Mouse (Mus musculus): ENCODE data around the gene Slc8b1.

Gene Slc8b1

DNA sequence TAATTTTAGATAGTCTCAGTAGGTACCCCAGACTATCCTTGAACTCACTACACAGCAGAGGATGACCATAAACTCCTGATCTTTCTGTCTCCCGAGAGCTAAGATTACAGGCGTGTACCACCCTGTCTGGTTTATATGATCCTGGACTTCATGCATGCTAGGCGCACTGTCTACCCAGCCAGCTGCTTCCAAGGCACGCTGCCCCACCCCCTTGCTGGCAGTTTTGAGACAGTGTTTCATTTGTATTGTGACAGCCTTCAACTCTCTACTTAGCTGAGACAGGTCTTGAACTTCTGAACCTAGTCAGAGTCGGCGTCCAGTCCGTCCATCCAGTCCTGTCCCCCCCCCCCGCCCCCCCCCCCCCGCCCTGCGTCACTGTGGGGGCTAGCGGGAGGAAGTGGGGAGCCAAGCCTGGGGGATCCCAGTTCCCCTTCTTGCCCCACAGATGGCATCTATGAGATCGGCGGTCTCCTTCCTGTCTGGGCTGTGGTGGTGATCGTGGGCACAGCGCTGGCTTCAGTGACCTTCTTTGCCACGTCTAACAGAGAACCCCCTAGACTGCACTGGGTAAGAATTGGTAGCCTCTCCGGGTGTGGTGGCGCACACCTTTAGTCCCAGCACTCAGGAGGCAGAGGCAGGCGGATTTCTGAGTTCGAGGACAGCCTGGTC, 16.5 kb downstream of the Slc8b1 start:
- WGBS, result 90% methylated on average over 13 of the region's 20 CpGs

- whole genome bisulfite sequencing, result 85% methylated on average over 8 of the region's 8 CpGs
Observed at GRCm38 (mm10) chr5:120531631-120532030, 20.7 kb downstream of the Slc8b1 start.

DNA sequence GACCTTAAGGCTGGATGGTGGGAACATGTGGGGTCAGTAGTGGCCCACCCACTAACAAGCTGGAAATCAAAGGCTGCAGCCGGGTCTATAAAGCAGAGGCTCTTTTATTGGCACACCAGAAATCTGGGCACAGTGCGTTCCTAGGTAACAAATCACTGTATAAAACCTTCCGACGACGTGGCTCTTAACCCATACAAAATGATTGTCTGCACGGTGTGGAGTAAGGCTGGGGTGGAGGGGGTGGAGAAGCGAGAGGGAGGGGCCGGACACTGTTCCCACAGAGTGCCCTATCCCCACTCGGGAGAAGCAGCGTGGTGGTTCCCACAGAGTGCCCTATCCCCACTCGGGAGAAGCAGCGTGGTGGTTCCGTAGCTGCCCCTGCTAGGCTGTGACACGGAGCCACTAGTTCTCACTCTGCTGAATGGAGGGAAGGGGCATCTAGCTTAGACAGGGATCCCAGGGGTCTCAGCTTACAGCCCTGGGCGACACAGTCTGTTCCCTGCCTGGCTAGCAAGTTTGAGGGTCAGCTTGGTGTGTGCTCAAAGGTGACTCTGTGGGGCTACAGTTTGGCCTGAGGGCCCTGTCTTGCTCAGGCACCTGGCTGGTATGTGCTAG, 23.2 kb downstream of the Slc8b1 start:
- 72% methylated on average over 15 of the region's 15 CpGs for WGBS

- WGBS, result 52% methylated on average over 2 of the region's 2 CpGs
Observed at GRCm38 (mm10) chr5:120534686-120535075, 23.7 kb downstream of the Slc8b1 start.

- WGBS, result 47% methylated on average over 13 of the region's 13 CpGs
Observed at GRCm38 (mm10) chr5:120536046-120536445, 25.1 kb downstream of the Slc8b1 start.

GRCm38 (mm10) chr5:120536632-120537031, 25.7 kb downstream of the Slc8b1 start:
- 69% methylated on average over 5 of the region's 5 CpGs for WGBS

GRCm38 (mm10) chr5:120548236-120548850, 37.4 kb downstream of the Slc8b1 start:
- WGBS, result 83% methylated on average over 11 of the region's 11 CpGs

GRCm38 (mm10) chr5:120550137-120550536, 39.2 kb downstream of the Slc8b1 start:
- WGBS, result 80% methylated on average over 5 of the region's 5 CpGs

DNA sequence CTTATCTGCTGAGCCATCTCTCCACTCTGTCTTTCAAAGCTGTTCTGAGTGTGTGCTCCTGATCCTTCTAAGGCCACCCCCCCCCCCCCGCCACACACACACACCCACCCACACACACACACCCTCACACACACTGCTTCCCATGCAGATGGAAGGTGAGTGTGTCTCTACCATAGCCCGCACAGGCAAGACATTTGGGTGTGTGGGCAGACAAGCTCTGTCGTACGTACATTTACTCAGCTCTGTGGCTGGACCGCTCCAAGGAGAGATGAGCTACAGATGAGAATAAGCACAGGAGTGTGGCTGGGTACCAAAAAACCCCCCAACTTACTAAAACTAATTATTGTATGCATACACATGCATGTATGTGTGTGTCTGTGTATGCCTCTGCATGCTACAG, 39.7 kb downstream of the Slc8b1 start:
- 56% methylated on average over 5 of the region's 5 CpGs for WGBS

- 87% methylated on average over 24 of the region's 24 CpGs for WGBS
Observed at GRCm38 (mm10) chr5:120555871-120556270, 44.9 kb downstream of the Slc8b1 start.

- 58% methylated on average over 8 of the region's 8 CpGs for WGBS
Observed at GRCm38 (mm10) chr5:120558041-120558440, 47.1 kb downstream of the Slc8b1 start.

DNA sequence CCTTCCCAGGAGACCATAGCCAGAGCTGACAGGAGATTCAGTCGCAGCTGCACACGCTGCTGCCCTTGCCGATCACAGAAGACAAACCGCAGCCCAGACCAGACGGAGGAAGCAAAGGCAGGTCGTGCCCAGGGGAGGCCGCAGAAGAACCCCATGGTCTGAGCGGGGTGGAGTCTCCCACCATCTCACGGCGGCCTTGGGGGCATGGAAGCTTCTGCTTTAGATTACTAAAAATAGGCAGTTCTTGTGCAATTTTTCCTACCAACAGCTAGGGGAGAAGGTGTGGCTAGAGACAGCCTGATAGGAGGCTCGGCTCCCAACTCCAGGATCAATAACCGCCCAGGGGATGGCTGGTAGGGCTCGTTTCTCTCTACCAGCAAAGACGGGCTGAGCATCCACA, 47.8 kb downstream of the Slc8b1 start:
- 71% methylated on average over 14 of the region's 14 CpGs for WGBS

DNA sequence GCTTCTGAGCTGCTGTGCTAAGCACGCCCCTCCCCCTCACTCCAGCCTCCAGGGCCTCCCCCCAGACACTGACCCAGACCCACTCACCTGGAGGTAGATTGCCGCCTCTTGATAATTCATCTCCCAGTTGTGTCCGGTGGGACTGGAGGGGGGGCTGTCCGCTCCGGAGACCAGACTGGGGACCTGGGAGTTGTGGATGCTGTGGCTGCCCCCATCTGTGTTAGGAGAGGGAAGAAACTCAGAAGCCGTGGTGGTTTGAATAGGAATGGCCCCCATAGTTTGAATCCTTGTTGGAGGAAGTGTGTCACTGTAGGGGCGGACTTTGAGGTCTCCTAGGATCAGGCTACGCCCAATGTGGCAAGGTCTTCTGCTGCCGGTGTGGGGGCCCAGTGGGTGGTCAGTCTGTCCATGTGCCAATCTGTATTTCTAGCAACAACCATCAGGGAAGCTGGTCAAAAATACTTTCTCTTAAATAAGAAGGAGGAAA, 49.2 kb downstream of the Slc8b1 start:
- 51% methylated on average over 9 of the region's 9 CpGs for WGBS

- WGBS, result 27% methylated on average over 16 of the region's 16 CpGs
Observed at GRCm38 (mm10) chr5:120560616-120561311, 49.8 kb downstream of the Slc8b1 start.

DNA sequence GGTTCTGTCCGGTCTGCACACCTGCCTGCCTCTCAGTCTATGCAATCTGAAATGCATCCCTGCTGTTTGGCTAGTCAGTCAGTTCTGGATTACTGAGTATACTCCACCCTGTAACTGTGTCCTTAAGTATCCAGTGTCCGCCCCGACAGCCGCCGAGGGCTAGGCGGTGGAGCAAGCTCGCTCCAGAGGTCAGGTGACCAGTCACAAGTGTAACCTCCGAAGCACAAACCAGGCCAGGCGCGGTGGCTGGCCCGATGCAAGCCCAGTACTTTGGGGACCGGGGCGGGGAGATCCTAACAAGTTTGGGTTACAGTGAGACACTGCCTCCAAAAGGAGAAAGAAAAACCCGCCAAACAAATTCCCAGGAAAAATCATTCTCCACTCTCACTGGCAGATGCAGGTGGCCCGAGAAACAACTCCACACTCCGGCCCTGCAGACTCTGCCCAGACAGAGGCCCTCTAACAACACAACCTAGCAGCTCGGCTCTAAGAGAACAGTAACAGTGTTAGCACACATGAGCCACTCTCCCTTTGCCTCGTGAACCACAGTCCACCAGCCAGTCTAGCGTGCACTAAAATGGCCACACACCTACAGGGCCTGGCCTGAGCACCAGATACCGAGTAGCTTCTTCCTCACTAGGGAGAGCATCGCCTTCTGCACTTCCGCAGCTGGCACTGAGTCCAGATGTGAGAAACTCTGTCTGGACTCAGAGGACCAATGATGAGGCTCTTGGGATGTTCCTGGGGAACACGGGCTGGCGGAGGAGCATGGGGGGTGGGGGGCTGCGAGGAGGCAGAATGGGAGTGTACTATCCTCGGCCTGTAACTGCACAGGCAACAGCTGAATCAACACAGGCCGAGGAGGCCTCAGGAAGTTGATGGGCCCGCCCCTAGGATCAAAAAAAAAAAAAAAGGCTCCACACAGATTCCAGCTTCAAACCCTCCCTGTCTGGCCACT, 52.3 kb downstream of the Slc8b1 start:
- WGBS, result 54% methylated on average over 28 of the region's 28 CpGs

- 56% methylated on average over 4 of the region's 4 CpGs for WGBS
Observed at GRCm38 (mm10) chr5:120563914-120564311, 52.9 kb downstream of the Slc8b1 start.

DNA sequence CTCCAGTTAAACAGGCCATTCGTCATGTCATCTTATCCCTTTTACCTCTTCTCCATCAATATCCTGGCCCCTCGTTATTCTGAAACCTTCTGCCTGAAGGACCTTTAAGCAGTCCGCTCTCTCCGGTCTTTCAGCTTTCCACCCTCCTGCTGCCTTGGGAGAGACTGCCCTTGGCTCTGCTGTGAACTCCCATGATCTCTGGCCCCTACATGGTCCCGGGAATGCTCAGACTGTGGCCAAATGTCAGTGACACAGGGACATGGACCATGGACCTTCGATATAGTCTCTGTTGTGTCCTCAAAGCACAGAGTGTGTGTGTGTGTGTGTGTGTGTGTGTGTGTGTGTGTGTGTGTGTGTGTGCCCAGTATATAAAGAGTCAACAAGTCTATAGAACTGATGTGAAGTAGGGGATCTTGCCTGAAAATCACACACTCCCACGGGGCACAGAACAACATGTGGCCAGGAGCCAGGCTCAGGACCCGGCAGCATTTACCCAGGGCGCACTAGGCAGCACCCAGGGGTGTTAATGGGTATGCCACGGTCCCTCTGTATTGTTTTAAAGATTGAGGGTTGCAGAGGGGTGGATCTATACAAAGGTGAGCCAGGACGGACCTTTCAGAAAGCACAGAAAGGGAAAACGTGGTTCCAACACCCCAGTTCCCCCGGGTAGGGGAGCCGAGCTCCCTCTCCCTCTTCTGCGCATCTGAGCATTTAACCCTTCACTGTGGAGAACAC, 54.4 kb downstream of the Slc8b1 start:
- 62% methylated on average over 15 of the region's 15 CpGs for WGBS

GRCm38 (mm10) chr5:120566101-120566500, 55.1 kb downstream of the Slc8b1 start:
- 66% methylated on average over 5 of the region's 5 CpGs for WGBS

DNA sequence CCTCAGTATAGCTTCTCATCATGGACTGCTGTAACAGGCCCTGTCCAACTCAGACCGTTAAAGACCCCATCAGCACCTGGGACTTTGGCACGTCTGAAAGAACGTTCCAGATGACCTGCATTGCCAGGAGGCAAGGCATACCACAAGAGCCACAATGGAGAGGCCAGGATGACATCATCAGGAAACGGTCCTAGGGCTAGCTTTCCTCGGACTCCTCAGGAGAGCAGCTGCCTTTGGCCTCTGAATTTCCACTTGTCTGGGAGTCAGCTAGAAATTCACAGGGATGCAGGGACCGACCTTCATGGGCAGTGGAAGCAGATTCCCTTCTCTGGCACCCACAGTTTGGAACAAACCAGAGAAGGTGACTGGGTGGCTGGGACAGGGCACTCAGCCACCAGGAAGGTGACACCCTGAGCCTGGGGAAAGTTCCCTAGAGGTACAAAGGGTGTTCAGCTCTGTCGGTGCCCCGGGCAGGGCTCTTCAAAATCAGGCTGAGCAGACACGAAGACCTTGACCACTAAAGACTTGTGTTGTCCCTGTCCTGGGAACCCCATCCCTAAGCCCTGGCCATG, 55.8 kb downstream of the Slc8b1 start:
- 58% methylated on average over 9 of the region's 9 CpGs for whole genome bisulfite sequencing

- 25% methylated on average over 21 of the region's 21 CpGs for WGBS
Observed at GRCm38 (mm10) chr5:120567253-120567701, 56.3 kb downstream of the Slc8b1 start.
